ENCODE assay signal across 25 mouse cellular contexts in the genomic region with DNA sequence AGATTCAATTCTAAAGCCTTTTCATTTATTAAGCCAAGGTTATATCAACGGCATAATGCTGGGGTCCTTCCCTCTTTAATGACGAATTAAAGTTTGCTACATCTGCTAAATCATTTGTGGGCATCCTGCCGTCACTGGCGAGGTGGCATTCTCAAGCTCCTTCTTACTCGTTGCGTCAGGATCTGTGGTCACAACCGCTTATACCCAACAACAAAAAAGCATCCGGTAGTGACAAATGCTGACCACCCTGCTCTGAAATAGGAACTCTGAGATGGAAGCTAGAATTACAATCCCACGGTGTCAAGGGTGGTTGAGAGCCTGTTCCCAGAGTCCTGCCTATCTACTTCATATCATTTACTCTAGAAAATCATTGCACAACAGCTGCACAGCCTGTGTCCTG.
DNase-seq lines count a peak whose midpoint lies in the region; ATAC-seq lines count a peak whose summit lies in the region.
"Had no signal": no experiment of that assay in that cellular context is flagged by ENCODE, and none has a peak within 500 bp of the region (broad histone marks: within the 10 kb centered on the region; RNA-seq: fewer than 3 reads in every experiment).

No protein-coding gene starts in this region.

- 90% methylated on average over 9 of the region's 9 CpGs for whole genome bisulfite sequencing in forebrain, embryonic 14.5 days

- DNase-seq in 416B (ENCODE audit: low read depth) = peak; percentile 79
- no peak for DNase-seq in frontal cortex, postnatal 14 days (ENCODE audit: low spot score in 2 of 2)
- DNase-seq in forebrain, embryonic 14.5 days (ENCODE audit: low spot score) = no peak
- DNase-seq: adrenal gland, adult 8-10 months; adrenal gland, postnatal 25 days; cerebellum, adult 11-12 months; cerebellum, adult 8-10 months; cerebellum, postnatal 10 days; cerebellum, postnatal 36 days; forebrain, postnatal 0 days; gastrocnemius, postnatal 10 days; gastrocnemius, postnatal 36 days; heart, adult 18-20 months; kidney, adult 18-20 months had no signal

- no peaks in the 10 kb centered on the region for H3K36me3 ChIP-seq in forebrain, embryonic 14.5 days (ENCODE audit: control insufficient read depth, insufficient read depth, low read length)
- H3K36me3 ChIP-seq: forebrain, embryonic 10.5 days; hindbrain, embryonic 10.5 days; hindbrain, embryonic 13.5 days; intestine, embryonic 15.5 days had no signal

- no peak overlapping the region for H3K27ac ChIP-seq in forebrain, embryonic 14.5 days (ENCODE audit: low read depth, low read length)
- H3K27ac ChIP-seq: forebrain, embryonic 10.5 days; forebrain, embryonic 13.5 days; hindbrain, embryonic 10.5 days; hindbrain, embryonic 13.5 days; intestine, embryonic 15.5 days had no signal

- H3K9me3 ChIP-seq in forebrain, embryonic 14.5 days (replicated peaks; ENCODE audit: control insufficient read depth, low read length) = no peaks in the 10 kb centered on the region
- H3K9me3 ChIP-seq: forebrain, embryonic 10.5 days; forebrain, embryonic 13.5 days; hindbrain, embryonic 10.5 days; hindbrain, embryonic 13.5 days; intestine, embryonic 15.5 days had no signal

- H3K4me2 ChIP-seq in forebrain, embryonic 14.5 days (ENCODE audit: low read length) = no peak overlapping the region
- H3K4me2 ChIP-seq: forebrain, embryonic 13.5 days; heart, embryonic 11.5 days; hindbrain, embryonic 13.5 days; intestine, embryonic 15.5 days had no signal

- ATAC-seq in common myeloid progenitor, adult 5-6 weeks (replicated peaks; ENCODE audit: low read depth, poor library complexity, severe bottlenecking) = peak; percentile 94
- peak; percentile 62 for ATAC-seq in megakaryocyte, adult 5-6 weeks (ENCODE audit: poor library complexity, severe bottlenecking)
- ATAC-seq in forebrain, embryonic 14.5 days = no peak
- no peak for ATAC-seq in frontal cortex, adult (ENCODE audit: low TSS enrichment)
- ATAC-seq: activated CD4-positive, CD25-positive, alpha-beta regulatory T cell, adult 4 months; forebrain, embryonic 13.5 days; forebrain, postnatal 0 days; hindbrain, embryonic 16.5 days; intestine, embryonic 15.5 days had no signal

- no peak overlapping the region for H3K4me3 ChIP-seq in forebrain, embryonic 14.5 days (ENCODE audit: low read depth, low read length)
- H3K4me3 ChIP-seq: forebrain, embryonic 10.5 days; forebrain, embryonic 13.5 days; hindbrain, embryonic 10.5 days; hindbrain, embryonic 13.5 days; intestine, embryonic 15.5 days had no signal

- no peak overlapping the region for H3K9ac ChIP-seq in forebrain, embryonic 14.5 days (ENCODE audit: low read length)
- H3K9ac ChIP-seq: forebrain, embryonic 13.5 days; forebrain, postnatal 0 days; hindbrain, embryonic 13.5 days; intestine, embryonic 15.5 days had no signal

- no peaks in the 10 kb centered on the region for H3K27me3 ChIP-seq in forebrain, embryonic 14.5 days (replicated peaks; ENCODE audit: control insufficient read depth, insufficient read depth, low read length)
- H3K27me3 ChIP-seq: forebrain, embryonic 13.5 days; hindbrain, embryonic 13.5 days; intestine, embryonic 15.5 days had no signal

- H3K4me1 ChIP-seq in forebrain, embryonic 14.5 days (ENCODE audit: control insufficient read depth, insufficient read depth, low read length) = no peaks in the 10 kb centered on the region
- H3K4me1 ChIP-seq: forebrain, embryonic 10.5 days; forebrain, embryonic 13.5 days; hindbrain, embryonic 10.5 days; hindbrain, embryonic 13.5 days; intestine, embryonic 15.5 days had no signal

Comparison
In these comparisons a context has a peak if more than half of its experiments do, and no peak if none do; other contexts are left out.
1. ATAC-seq: peak in common myeloid progenitor, adult 5-6 weeks (single experiment) and megakaryocyte, adult 5-6 weeks (single experiment); none in forebrain, embryonic 14.5 days (single experiment) and frontal cortex, adult (single experiment).